Mouse (Mus musculus) gonadal fat pad, adult 2 months (tissue): ENCODE data around the gene Ppp2r2c. TPM values are rescaled to one million over a fixed set of nuclear protein-coding genes. Genes with fewer than 3 reads are reported as not detected.

Experiments
- DNase-seq: peaks from one replicate; pipeline ENCODE4 v3.0.0-alpha.2; 2012; ENCODE audit warnings: low read depth
- polyA plus RNA-seq: library from polyadenylated mRNA; depleted of rRNA; stranded (reverse); fragments of >200 nt; gene quantifications from 2 replicates; pipeline ENCODE4 v1.2.3, GENCODE M21; 2012; rRNA removed

Ppp2r2c gene
- polyA plus RNA-seq, 1 experiment, result 1.1 TPM

- no peak for DNase-seq
Observed at GRCm38 (mm10) chr5:36986617-36987016, 118.3 kb downstream of the Ppp2r2c start.

GRCm38 (mm10) chr5:36988124-36988780 lies 119.9 kb downstream of the Ppp2r2c start:
- DNase-seq, result no peak

- DNase-seq, result peak; percentile 75
Observed at GRCm38 (mm10) chr5:36988781-36989624, 120.7 kb downstream of the Ppp2r2c start, which contains the start of gene Wfs1. Wfs1 (minus strand) TSS chr5:36989205.

GRCm38 (mm10) chr5:36989625-36989977 lies 121.3 kb downstream of the Ppp2r2c start:
- no peak for DNase-seq

GRCm38 (mm10) chr5:36990196-36990595 lies 121.9 kb downstream of the Ppp2r2c start:
- DNase-seq, result no peak

- DNase-seq, result no peak
Observed at GRCm38 (mm10) chr5:36990631-36991350, 122.5 kb downstream of the Ppp2r2c start.

- no peak for DNase-seq
Observed at GRCm38 (mm10) chr5:36996410-36996809, 128.1 kb downstream of the Ppp2r2c start.

- DNase-seq, result no peak
Observed at GRCm38 (mm10) chr5:36997996-36998395, 129.7 kb downstream of the Ppp2r2c start.

GRCm38 (mm10) chr5:37001002-37001401 lies 132.7 kb downstream of the Ppp2r2c start:
- DNase-seq, result no peak

GRCm38 (mm10) chr5:37002001-37002400 lies 133.7 kb downstream of the Ppp2r2c start:
- no peak for DNase-seq

Other genes starting within 250 kb of the Ppp2r2c start
- 34.1 and 45.9 TPM in 2 replicates for gene D5Ertd579e, start 172.5 kb upstream of the Ppp2r2c start, polyA plus RNA-seq
- gene Bloc1s4, start 119.9 kb upstream of the Ppp2r2c start, polyA plus RNA-seq, result 21.7 and 24.5 TPM in 2 replicates
- 102 and 163 TPM in 2 replicates for gene Mrfap1, start 71.7 kb upstream of the Ppp2r2c start, polyA plus RNA-seq
- 57.1 and 66.0 TPM in 2 replicates for gene Man2b2, start 37.9 kb upstream of the Ppp2r2c start, polyA plus RNA-seq
- gene Wfs1, start 120.7 kb downstream of the Ppp2r2c start, polyA plus RNA-seq, result 26.5 and 41.3 TPM in 2 replicates
- gene Gm1043, start 216.9 kb downstream of the Ppp2r2c start, polyA plus RNA-seq, result 0.28 and 0.46 TPM in 2 replicates